Mouse (Mus musculus) heart, postnatal 0 days (tissue): ENCODE data around the gene Olfr828. TPM values are rescaled to one million over a fixed set of nuclear protein-coding genes. Genes with fewer than 3 reads are reported as not detected.

ENCODE experiments used
- ATAC-seq: fragments of 200-750 bp; cut with Nextera tagmentation; 2 replicates; pipeline ENCODE4 v1.8.0; 2017; ENCODE audit warnings: low read depth, moderate number of reproducible peaks, moderate library complexity; ENCODE audit not compliant: insufficient read depth
- DNase-seq: peaks from one replicate; pipeline ENCODE4 v3.0.0-alpha.2; 2016; ENCODE audit warnings: low spot score
- H3K27ac ChIP-seq: fragments of 300-500 bp; sonication (generic); 2 replicates; pipeline ENCODE4 v1.5.1; 2014; ENCODE audit warnings: low read depth, mild to moderate bottlenecking
- H3K27me3 ChIP-seq: fragments of 300-500 bp; sonication (generic); 2 replicates; pipeline ENCODE4 v1.6.1; 2014; ENCODE audit warnings: low read length, mixed read lengths; ENCODE audit not compliant: control insufficient read depth, insufficient read depth
- H3K36me3 ChIP-seq: fragments of 300-500 bp; sonication (generic); replicated peaks from 2 replicates; pipeline ENCODE4 v1.6.1; 2014; ENCODE audit warnings: low read length, mixed read lengths; ENCODE audit not compliant: control insufficient read depth, insufficient read depth
- H3K4me1 ChIP-seq: fragments of 300-500 bp; sonication (generic); 2 replicates; pipeline ENCODE4 v1.6.1; 2014; ENCODE audit warnings: antibody characterized with exemption; ENCODE audit not compliant: control insufficient read depth, insufficient read depth
- H3K4me2 ChIP-seq: fragments of 300-500 bp; sonication (generic); 2 replicates; pipeline ENCODE4 v1.6.1; 2014; ENCODE audit warnings: low read depth, mild to moderate bottlenecking, low read length, moderate library complexity
- H3K4me3 ChIP-seq: fragments of 300-500 bp; sonication (generic); 2 replicates; pipeline ENCODE4 v1.5.1; 2014; ENCODE audit warnings: low read depth, low read length
- H3K9ac ChIP-seq: fragments of 300-500 bp; sonication (generic); replicated peaks from 2 replicates; pipeline ENCODE4 v1.6.1; 2014; ENCODE audit warnings: low read depth, low read length, mixed read lengths
- H3K9me3 ChIP-seq: fragments of 300-500 bp; sonication (generic); replicated peaks from 2 replicates; pipeline ENCODE4 v1.6.1; 2016; ENCODE audit warnings: low read length; ENCODE audit not compliant: control insufficient read depth
- CTCF ChIP-seq: IDR thresholded peaks from 2 replicates; pipeline ENCODE4 v1.5.1; 2016; ENCODE audit warnings: antibody characterized with exemption, control low read depth, low read depth
- EP300 ChIP-seq: IDR thresholded peaks from 2 replicates; pipeline ENCODE4 v1.6.1; 2016; ENCODE audit warnings: antibody characterized with exemption, low read depth
- WGBS: fragments of 180-500 bp; shearing (Covaris S2); extraction: QIAGEN DNeasy Blood & Tissue Kit; methylation state at CpG from one replicate; pipeline ENCODE4 v1.1.7; 2014; 5-methylcytosine and 5-hydroxymethylcytosine counted together
- polyA plus RNA-seq: library from polyadenylated mRNA; unstranded; fragments of >200 nt; fragmentation: Nextera tagmentation; extraction: Ambion mirVana; gene quantifications from 2 replicates; pipeline ENCODE4 v1.2.1, GENCODE M21; 2015
- total RNA-seq: library from RNA; depleted of rRNA; stranded (reverse); fragments of >200 nt; gene quantifications from 2 replicates; pipeline ENCODE4 v1.2.3, GENCODE M21; 2014; ENCODE audit warnings: low replicate concordance; rRNA removed

Olfr828 gene
- total RNA-seq (not detected in 2 replicates), polyA plus RNA-seq (not detected in 2 replicates)

- no peaks in the 10 kb centered on the region for H3K4me1 ChIP-seq
- TF ChIP-seq CTCF (no peak), EP300 (no peak)
- no peak within 1 kb of the TSS for H3K4me2 ChIP-seq
- DNase-seq (no peak), ATAC-seq (no peak)
- H3K9ac ChIP-seq, result no peak within 1 kb of the TSS
- no peaks in the 10 kb centered on the region for H3K36me3 ChIP-seq
- H3K27me3 ChIP-seq, result no peaks in the 10 kb centered on the region
- H3K27ac ChIP-seq, result no peak within 1 kb of the TSS
- H3K4me3 ChIP-seq, result no peak within 1 kb of the TSS
- H3K9me3 ChIP-seq, result no peaks in the 10 kb centered on the region
Measured at GRCm38 (mm10) chr9:18819426-18819825, at the start of gene Olfr828. Gene Olfr828, minus strand, starts transcription at chr9:18819526.

GRCm38 (mm10) chr9:18854633-18855032 lies 35.3 kb upstream of the Olfr828 start, which contains the start of gene Olfr829:
Gene Olfr829, plus strand, starts transcription at chr9:18854933.
- H3K36me3 ChIP-seq, result no peaks in the 10 kb centered on the region
- no peaks in the 10 kb centered on the region for H3K27me3 ChIP-seq
- H3K4me2 ChIP-seq, result no peak within 1 kb of the TSS
- DNase-seq (no peak), ATAC-seq (no peak)
- H3K9me3 ChIP-seq, result no peaks in the 10 kb centered on the region
- H3K27ac ChIP-seq, result no peak within 1 kb of the TSS
- 45% methylated on average over 1 of the region's 1 CpGs for WGBS
- no peak within 1 kb of the TSS for H3K9ac ChIP-seq
- H3K4me3 ChIP-seq, result no peak within 1 kb of the TSS
- TF ChIP-seq EP300, result no peak
- TF ChIP-seq CTCF, result no peak
- no peaks in the 10 kb centered on the region for H3K4me1 ChIP-seq

GRCm38 (mm10) chr9:18785316-18785715 lies 34.0 kb downstream of the Olfr828 start:
- H3K9ac ChIP-seq, result no peak overlapping the region
- H3K27ac ChIP-seq, result no peak overlapping the region
- no peaks in the 10 kb centered on the region for H3K9me3 ChIP-seq
- no peak overlapping the region for H3K4me3 ChIP-seq
- H3K36me3 ChIP-seq, result no peaks in the 10 kb centered on the region
- 50% methylated on average over 7 of the region's 7 CpGs for WGBS
- no peak for TF ChIP-seq CTCF
- TF ChIP-seq EP300, result no peak
- ATAC-seq (no peak), DNase-seq (no peak)
- H3K4me1 ChIP-seq, result no peaks in the 10 kb centered on the region
- H3K4me2 ChIP-seq, result no peak overlapping the region
- no peaks in the 10 kb centered on the region for H3K27me3 ChIP-seq

- H3K4me1 ChIP-seq, result no peaks in the 10 kb centered on the region
- H3K4me2 ChIP-seq, result no peak overlapping the region
- no peak overlapping the region for H3K27ac ChIP-seq
- ATAC-seq, result no peak
- no peak overlapping the region for H3K4me3 ChIP-seq
- H3K9ac ChIP-seq, result no peak overlapping the region
- no peaks in the 10 kb centered on the region for H3K36me3 ChIP-seq
- no peaks in the 10 kb centered on the region for H3K27me3 ChIP-seq
- H3K9me3 ChIP-seq, result 0 out of 2 replicates have a peak, but pooled peaks cover 3% of the 10 kb centered on the region
- 56% methylated on average over 24 of the region's 24 CpGs for WGBS
- no peak for DNase-seq
- TF ChIP-seq EP300 (no peak), CTCF (no peak)
Measured at GRCm38 (mm10) chr9:18779476-18779875, 39.9 kb downstream of the Olfr828 start.

GRCm38 (mm10) chr9:18778981-18779380 lies 40.3 kb downstream of the Olfr828 start:
- 0 out of 2 replicates have a peak, but pooled peaks cover 3% of the 10 kb centered on the region for H3K9me3 ChIP-seq
- no peaks in the 10 kb centered on the region for H3K27me3 ChIP-seq
- no peak for DNase-seq
- H3K4me3 ChIP-seq, result no peak overlapping the region
- no peak overlapping the region for H3K4me2 ChIP-seq
- no peak for TF ChIP-seq CTCF
- TF ChIP-seq EP300, result no peak
- H3K27ac ChIP-seq, result no peak overlapping the region
- no peaks in the 10 kb centered on the region for H3K4me1 ChIP-seq
- no peaks in the 10 kb centered on the region for H3K36me3 ChIP-seq
- WGBS, result 55% methylated on average over 1 of the region's 1 CpGs
- no peak overlapping the region for H3K9ac ChIP-seq
- ATAC-seq, result no peak

Other genes starting within 250 kb of the Olfr828 start
- gene Muc16, start 145.0 kb downstream of the Olfr828 start, total RNA-seq, result 13.9 and 14.8 TPM in 2 replicates
- gene Muc16, start 145.0 kb downstream of the Olfr828 start, polyA plus RNA-seq, result 1.00 and 1.6 TPM in 2 replicates
- gene Olfr24, start 55.5 kb downstream of the Olfr828 start, total RNA-seq, result not detected in 2 replicates
- gene Olfr24, start 55.5 kb downstream of the Olfr828 start, polyA plus RNA-seq, result not detected in 2 replicates
- not detected in 2 replicates for gene Olfr829, start 35.4 kb upstream of the Olfr828 start, total RNA-seq
- not detected in 2 replicates for gene Olfr829, start 35.4 kb upstream of the Olfr828 start, polyA plus RNA-seq
- gene Olfr830, start 55.2 kb upstream of the Olfr828 start, total RNA-seq, result not detected in 2 replicates
- gene Olfr830, start 55.2 kb upstream of the Olfr828 start, polyA plus RNA-seq, result not detected in 2 replicates
- gene Olfr832, start 117.6 kb upstream of the Olfr828 start, total RNA-seq, result not detected in 2 replicates
- gene Olfr832, start 117.6 kb upstream of the Olfr828 start, polyA plus RNA-seq, result not detected in 2 replicates
- gene Olfr834, start 168.5 kb upstream of the Olfr828 start, total RNA-seq, result not detected in 2 replicates
- not detected in 2 replicates for gene Olfr834, start 168.5 kb upstream of the Olfr828 start, polyA plus RNA-seq
- gene Olfr835, start 213.2 kb upstream of the Olfr828 start, total RNA-seq, result not detected in 2 replicates
- not detected in 2 replicates for gene Olfr835, start 213.2 kb upstream of the Olfr828 start, polyA plus RNA-seq